Mouse (Mus musculus) limb, embryonic 14.5 days (tissue): ENCODE measurements around the gene Tmem199. TPM values are rescaled to one million over a fixed set of nuclear protein-coding genes. Genes with fewer than 3 reads are reported as not detected.

Experiments used
- ATAC-seq: fragments of 200-750 bp; cut with Nextera tagmentation; 2 replicates; pipeline ENCODE4 v1.8.0; 2017; ENCODE audit warnings: low read depth, moderate number of reproducible peaks, moderate TSS enrichment; ENCODE audit not compliant: low FRiP score
- DNase-seq: peaks from one replicate; pipeline ENCODE4 v3.0.0-alpha.2; 2015; ENCODE audit warnings: low spot score
- H3K27ac ChIP-seq: fragments of 300-500 bp; sonication (generic); replicated peaks from 2 replicates; pipeline ENCODE4 v1.5.1; 2014; ENCODE audit warnings: low read depth, mild to moderate bottlenecking, low read length, moderate library complexity, mixed read lengths
- H3K27me3 ChIP-seq: fragments of 300-500 bp; sonication (generic); 2 replicates; pipeline ENCODE4 v1.6.1; 2014; ENCODE audit warnings: low read length, mixed read lengths; ENCODE audit not compliant: control insufficient read depth, insufficient read depth
- H3K36me3 ChIP-seq: fragments of 300-500 bp; sonication (generic); 2 replicates; pipeline ENCODE4 v1.6.1; 2014; ENCODE audit warnings: mild to moderate bottlenecking, low read length, moderate library complexity, mixed read lengths; ENCODE audit not compliant: control insufficient read depth, insufficient read depth
- H3K4me1 ChIP-seq: fragments of 300-500 bp; sonication (generic); 2 replicates; pipeline ENCODE4 v1.6.1; 2014; ENCODE audit warnings: antibody characterized with exemption, low read length, mixed read lengths; ENCODE audit not compliant: control insufficient read depth, insufficient read depth
- H3K4me2 ChIP-seq: fragments of 300-500 bp; sonication (generic); replicated peaks from 2 replicates; pipeline ENCODE4 v1.6.1; 2014; ENCODE audit warnings: low read depth, mild to moderate bottlenecking, low read length, moderate library complexity; ENCODE audit not compliant: severe bottlenecking
- H3K4me3 ChIP-seq: fragments of 300-500 bp; sonication (generic); replicated peaks from 2 replicates; pipeline ENCODE4 v1.5.1; 2014; ENCODE audit warnings: low read length
- H3K9ac ChIP-seq: fragments of 300-500 bp; sonication (generic); 2 replicates; pipeline ENCODE4 v1.6.1; 2014; ENCODE audit warnings: mild to moderate bottlenecking, low read depth, low read length, moderate library complexity; ENCODE audit not compliant: severe bottlenecking
- H3K9me3 ChIP-seq: fragments of 300-500 bp; sonication (generic); 2 replicates; pipeline ENCODE4 v1.6.1; 2016; ENCODE audit warnings: low read length; ENCODE audit not compliant: control insufficient read depth
- POLR2A ChIP-seq: fragments of 200-500 bp; IDR thresholded peaks from 2 replicates; pipeline ENCODE4 v1.8.0; 2012; ENCODE audit warnings: inconsistent platforms, mild to moderate bottlenecking, moderate library complexity, borderline replicate concordance; ENCODE audit not compliant: insufficient read depth, insufficient read length; ENCODE audit errors: extremely low read depth
- whole genome bisulfite sequencing: fragments of 180-500 bp; shearing (Covaris S2); extraction: QIAGEN DNeasy Blood & Tissue Kit; methylation state at CpG from one replicate; pipeline ENCODE4 v1.1.7; 2014; 5-methylcytosine and 5-hydroxymethylcytosine counted together
- polyA plus RNA-seq, 2 experiments: library from polyadenylated mRNA; depleted of rRNA in 1 of 2; stranded (reverse) in 1 of 2; unstranded in 1 of 2; fragments of >200 nt; fragmentation: Nextera tagmentation in 1 of 2; extraction: Ambion mirVana in 1 of 2; gene quantifications; 2 replicates each; pipeline versions ENCODE4 v1.2.1 to v1.2.3; 2012 to 2014

Tmem199 gene
- polyA plus RNA-seq, 2 experiments, result 39.8 to 40.1 TPM

- peak overlapping the region; percentile 78 for H3K4me3 ChIP-seq
- no peaks in the 10 kb centered on the region for H3K27me3 ChIP-seq
- H3K9ac ChIP-seq, result peak overlapping the region; percentile 89
- WGBS, result 76% methylated on average over 3 of the region's 3 CpGs
- H3K36me3 ChIP-seq, result peaks cover 50% of the 10 kb centered on the region
- no peak for DNase-seq
- H3K27ac ChIP-seq, result no peak overlapping the region
- peak overlapping the region; percentile 76 for H3K4me2 ChIP-seq
- no peak for TF ChIP-seq POLR2A
- ATAC-seq, result no peak
- peaks cover 5% of the 10 kb centered on the region for H3K4me1 ChIP-seq
- H3K9me3 ChIP-seq, result no peaks in the 10 kb centered on the region
These were observed 1.3 kb upstream of the Tmem199 start for GRCm38 (mm10) chr11:78513106-78513790.

- 83% methylated on average over 5 of the region's 5 CpGs for WGBS
- H3K4me2 ChIP-seq, result no peak overlapping the region
- H3K4me1 ChIP-seq, result peaks cover 5% of the 10 kb centered on the region
- H3K36me3 ChIP-seq, result peaks cover 41% of the 10 kb centered on the region
- no peak overlapping the region for H3K27ac ChIP-seq
- H3K4me3 ChIP-seq, result no peak overlapping the region
- no peaks in the 10 kb centered on the region for H3K27me3 ChIP-seq
- no peaks in the 10 kb centered on the region for H3K9me3 ChIP-seq
- no peak overlapping the region for H3K9ac ChIP-seq
- no peak for TF ChIP-seq POLR2A
- no peak for ATAC-seq
- DNase-seq, result no peak
These were observed 2.8 kb downstream of the Tmem199 start for GRCm38 (mm10) chr11:78509148-78509547.

- TF ChIP-seq POLR2A, result no peak
These were observed 6.5 kb downstream of the Tmem199 start for GRCm38 (mm10) chr11:78505430-78505829.

GRCm38 (mm10) chr11:78502909-78503650, 8.9 kb downstream of the Tmem199 start, which contains the start of gene Sebox:
TSS of gene Sebox (plus strand) at chr11:78503447.
- Histone ChIP-seq H3K27ac (no peak within 1 kb of the TSS), H3K36me3 (peaks cover 24% of the 10 kb centered on the region), H3K9me3 (no peaks in the 10 kb centered on the region), H3K4me3 (no peak within 1 kb of the TSS), H3K4me1 (0 out of 2 replicates have a peak, but pooled peaks cover under 1% of the 10 kb centered on the region), H3K9ac (no peak within 1 kb of the TSS), H3K4me2 (no peak within 1 kb of the TSS), H3K27me3 (no peaks in the 10 kb centered on the region; the same call in 1 of the 2 replicates)
- DNase-seq (no peak), ATAC-seq (no peak)
- WGBS, result 68% methylated on average over 7 of the region's 7 CpGs
- no peak for TF ChIP-seq POLR2A

More at GRCm38 (mm10) chr11:78505430-78505829, 6.5 kb downstream of the Tmem199 start:
- H3K9me3 ChIP-seq, result no peaks in the 10 kb centered on the region
- no peak overlapping the region for H3K4me3 ChIP-seq
- no peak overlapping the region for H3K4me2 ChIP-seq
- no peaks in the 10 kb centered on the region for H3K27me3 ChIP-seq
- no peak overlapping the region for H3K9ac ChIP-seq
- no peak overlapping the region for H3K27ac ChIP-seq
- H3K36me3 ChIP-seq, result peaks cover 35% of the 10 kb centered on the region
- no peaks in the 10 kb centered on the region for H3K4me1 ChIP-seq
- ATAC-seq, result no peak
- 84% methylated on average over 3 of the region's 3 CpGs for WGBS
- no peak for DNase-seq

- no peak overlapping the region for H3K4me3 ChIP-seq
- TF ChIP-seq POLR2A, result no peak
- no peak for DNase-seq
- 82% methylated on average over 20 of the region's 20 CpGs for WGBS
- peaks cover under 1% of the 10 kb centered on the region for H3K27me3 ChIP-seq
- H3K36me3 ChIP-seq, result peaks cover 11% of the 10 kb centered on the region
- no peak for ATAC-seq
- H3K9ac ChIP-seq, result no peak overlapping the region
- H3K9me3 ChIP-seq, result no peaks in the 10 kb centered on the region
- no peak overlapping the region for H3K4me2 ChIP-seq
- H3K4me1 ChIP-seq, result peaks cover 10% of the 10 kb centered on the region; the same call in 1 of the 2 replicates
- H3K27ac ChIP-seq, result no peak overlapping the region
These were observed 10.4 kb downstream of the Tmem199 start for GRCm38 (mm10) chr11:78501529-78501928.
